Mouse (Mus musculus): ENCODE measurements around the gene Rab12. TPM values are rescaled to one million over a fixed set of nuclear protein-coding genes. Genes with fewer than 3 reads are reported as not detected.
A peak's percentile ranks its signal among the peaks of the same experiment; 100 is the strongest.

The Rab12 gene
- polyA plus RNA-seq (2012; fragmentation: generic; extraction: Trizol) = 32.4 TPM
- long read RNA-seq, experiment 1, partial matches to known transcripts = 1 of 6 reads
- long read RNA-seq, experiment 1, other reads (novel, unspliced or antisense) = 4 of 6 reads
- long read RNA-seq, experiment 2, partial matches to known transcripts = 0 of 1 reads
- long read RNA-seq, experiment 2, other reads (novel, unspliced or antisense) = 0 of 1 reads

- peak within 1 kb of the TSS; percentile 94 for H3ac ChIP-seq (ENCODE audit: control insufficient read depth, insufficient read length, low read depth)
- TF ChIP-seq CTCF (IDR thresholded peaks at IDR 0.05; ENCODE audit: control insufficient read depth, insufficient read depth, insufficient read length) = peak; percentile 99
- TF ChIP-seq CEBPB (IDR thresholded peaks at IDR 0.05; ENCODE audit: low read depth) = no peak
- H3K79me3 ChIP-seq (ENCODE audit: low read depth) = peaks cover 37% of the 10 kb centered on the region
- peaks cover 47% of the 10 kb centered on the region for H3K79me2 ChIP-seq (ENCODE audit: control insufficient read depth, insufficient read depth)
- H3K36me3 ChIP-seq (ENCODE audit: control insufficient read depth, insufficient read depth) = peaks cover 11% of the 10 kb centered on the region
- no peaks in the 10 kb centered on the region for H3K27me3 ChIP-seq (ENCODE audit: control insufficient read depth, insufficient read depth, insufficient read length)
- peak within 1 kb of the TSS; percentile 95 for H3K4me3 ChIP-seq (ENCODE audit: insufficient read depth, poor library complexity, severe bottlenecking)
These were observed at the start of gene Rab12 for GRCm38 (mm10) chr17:66519554-66520553. Gene Rab12, minus strand, starts transcription at chr17:66519729.

- H3K79me2 ChIP-seq (ENCODE audit: control insufficient read depth, insufficient read depth) = no peaks in the 10 kb centered on the region
- peaks cover 5% of the 10 kb centered on the region for H3K27me3 ChIP-seq (ENCODE audit: control insufficient read depth, insufficient read depth, insufficient read length)
- H3K79me3 ChIP-seq (ENCODE audit: low read depth) = no peaks in the 10 kb centered on the region
- H3K4me3 ChIP-seq (ENCODE audit: insufficient read depth, poor library complexity, severe bottlenecking) = no peak overlapping the region
- no peaks in the 10 kb centered on the region for H3K36me3 ChIP-seq (ENCODE audit: control insufficient read depth, insufficient read depth)
- TF ChIP-seq CEBPB (IDR thresholded peaks at IDR 0.05; ENCODE audit: low read depth) (no peak), USF1 (IDR thresholded peaks at IDR 0.05; ENCODE audit: low read depth) (no peak), MAX (IDR thresholded peaks at IDR 0.05) (no peak), MYOG (IDR thresholded peaks at IDR 0.05; ENCODE audit: control insufficient read depth, extremely low read depth, insufficient read length) (no peak), CTCF (IDR thresholded peaks at IDR 0.05; ENCODE audit: control insufficient read depth, insufficient read depth, insufficient read length) (no peak), FOSL1 (IDR thresholded peaks at IDR 0.05; ENCODE audit: insufficient read depth, low read length, poor library complexity, severe bottlenecking) (no peak), MYOD1 (IDR thresholded peaks at IDR 0.05; ENCODE audit: control insufficient read depth, insufficient read length, low read depth) (no peak)
- no peak overlapping the region for H3ac ChIP-seq (ENCODE audit: control insufficient read depth, insufficient read length, low read depth)
These were observed 44.7 kb upstream of the Rab12 start for GRCm38 (mm10) chr17:66564213-66564612.

GRCm38 (mm10) chr17:66563551-66563950 is 44.0 kb upstream of the Rab12 start:
- Histone ChIP-seq H3K27me3 (ENCODE audit: control insufficient read depth, insufficient read depth, insufficient read length) (peaks cover 5% of the 10 kb centered on the region), H3K36me3 (ENCODE audit: control insufficient read depth, insufficient read depth) (no peaks in the 10 kb centered on the region), H3K4me3 (ENCODE audit: insufficient read depth, poor library complexity, severe bottlenecking) (no peak overlapping the region), H3ac (ENCODE audit: control insufficient read depth, insufficient read length, low read depth) (no peak overlapping the region), H3K79me2 (ENCODE audit: control insufficient read depth, insufficient read depth) (no peaks in the 10 kb centered on the region), H3K79me3 (ENCODE audit: low read depth) (no peaks in the 10 kb centered on the region)
- TF ChIP-seq MYOD1 (IDR thresholded peaks at IDR 0.05; ENCODE audit: control insufficient read depth, insufficient read length, low read depth) (no peak), CTCF (IDR thresholded peaks at IDR 0.05; ENCODE audit: control insufficient read depth, insufficient read depth, insufficient read length) (no peak), MYOG (IDR thresholded peaks at IDR 0.05; ENCODE audit: control insufficient read depth, extremely low read depth, insufficient read length) (no peak), CEBPB (IDR thresholded peaks at IDR 0.05; ENCODE audit: low read depth) (no peak)

GRCm38 (mm10) chr17:66561380-66561779 is 41.9 kb upstream of the Rab12 start:
- Histone ChIP-seq H3K36me3 (ENCODE audit: control insufficient read depth, insufficient read depth) (no peaks in the 10 kb centered on the region), H3K4me3 (ENCODE audit: insufficient read depth, poor library complexity, severe bottlenecking) (no peak overlapping the region), H3K79me2 (ENCODE audit: control insufficient read depth, insufficient read depth) (no peaks in the 10 kb centered on the region), H3ac (ENCODE audit: control insufficient read depth, insufficient read length, low read depth) (no peak overlapping the region), H3K79me3 (ENCODE audit: low read depth) (no peaks in the 10 kb centered on the region), H3K27me3 (ENCODE audit: control insufficient read depth, insufficient read depth, insufficient read length) (peaks cover 8% of the 10 kb centered on the region)
- TF ChIP-seq CEBPB (IDR thresholded peaks at IDR 0.05; ENCODE audit: low read depth) (no peak), MYOD1 (IDR thresholded peaks at IDR 0.05; ENCODE audit: control insufficient read depth, insufficient read length, low read depth) (no peak), FOSL1 (IDR thresholded peaks at IDR 0.05; ENCODE audit: insufficient read depth, low read length, poor library complexity, severe bottlenecking) (no peak), USF1 (IDR thresholded peaks at IDR 0.05; ENCODE audit: low read depth) (no peak), MAX (IDR thresholded peaks at IDR 0.05) (no peak), CTCF (IDR thresholded peaks at IDR 0.05; ENCODE audit: control insufficient read depth, insufficient read depth, insufficient read length) (no peak), MYOG (IDR thresholded peaks at IDR 0.05; ENCODE audit: control insufficient read depth, extremely low read depth, insufficient read length) (no peak)

DNA sequence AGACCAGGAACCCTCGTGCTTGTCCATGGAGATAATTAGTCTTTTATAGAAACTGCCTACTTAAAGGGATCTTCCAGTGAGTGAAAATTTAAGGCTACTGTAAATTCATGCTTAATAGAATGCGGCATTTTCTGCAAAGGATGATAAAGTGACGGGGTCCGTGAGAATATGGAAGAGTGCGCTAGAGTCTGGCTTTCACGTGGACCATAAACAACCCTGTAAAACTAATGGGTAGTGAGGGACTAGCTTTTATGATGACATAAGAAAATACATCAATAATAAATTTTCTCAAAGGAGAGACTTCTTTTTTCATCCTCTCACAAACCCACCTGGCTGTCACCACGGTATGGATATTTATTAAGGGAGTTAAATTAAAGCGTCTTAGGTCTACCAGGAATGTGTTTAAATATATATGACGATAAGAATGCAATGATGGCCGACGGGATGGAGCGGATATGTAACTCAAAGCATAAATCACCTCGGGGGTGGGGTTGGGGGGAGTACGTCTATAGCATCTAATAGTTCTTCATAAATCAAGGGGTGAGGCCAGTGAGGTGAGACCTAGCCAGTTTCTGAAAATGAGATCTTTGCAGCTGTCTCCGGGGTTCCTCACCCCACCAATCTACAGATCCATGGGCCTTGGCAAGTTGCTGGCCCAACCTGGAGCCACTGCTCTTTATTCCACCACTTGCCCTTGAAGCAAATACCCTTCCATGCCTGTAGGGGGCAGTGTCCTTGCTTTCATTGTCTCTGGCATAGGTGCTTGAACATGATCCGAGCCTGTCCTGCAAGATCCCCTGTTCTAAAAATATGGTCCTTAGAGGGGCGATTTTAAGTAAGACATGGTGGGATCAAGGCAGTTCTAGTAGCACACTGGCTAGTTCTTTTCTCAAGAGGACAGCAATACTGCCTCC is 39.1 kb upstream of the Rab12 start:
- Histone ChIP-seq H3K79me3 (ENCODE audit: low read depth) (no peaks in the 10 kb centered on the region), H3K27me3 (ENCODE audit: control insufficient read depth, insufficient read depth, insufficient read length) (peaks cover 11% of the 10 kb centered on the region), H3K4me3 (ENCODE audit: insufficient read depth, poor library complexity, severe bottlenecking) (no peak overlapping the region), H3ac (ENCODE audit: control insufficient read depth, insufficient read length, low read depth) (no peak overlapping the region), H3K79me2 (ENCODE audit: control insufficient read depth, insufficient read depth) (no peaks in the 10 kb centered on the region), H3K36me3 (ENCODE audit: control insufficient read depth, insufficient read depth) (no peaks in the 10 kb centered on the region)
- no peak for TF ChIP-seq MYOD1 (IDR thresholded peaks at IDR 0.05; ENCODE audit: control insufficient read depth, insufficient read length, low read depth)
- TF ChIP-seq FOSL1 (IDR thresholded peaks at IDR 0.05; ENCODE audit: insufficient read depth, low read length, poor library complexity, severe bottlenecking) = no peak

Measured in C2C12 (cell line).